Mouse (Mus musculus) yolk sac, embryonic 10.5 days (tissue): ENCODE measurements around the gene Macf1.
A peak's percentile ranks its signal among the peaks of the same experiment; 100 is the strongest.

Source experiments
- DNase-seq: peaks from one replicate; pipeline ENCODE4 v3.0.0-alpha.2; 2017; ENCODE audit warnings: low spot score

The Macf1 gene

GRCm38 (mm10) chr4:123438414-123438813, 245.7 kb downstream of the Macf1 start:
- no peak for DNase-seq

GRCm38 (mm10) chr4:123433171-123433570, 251.0 kb downstream of the Macf1 start:
- no peak for DNase-seq

- DNase-seq, result no peak
Measured at GRCm38 (mm10) chr4:123431936-123432335, 252.2 kb downstream of the Macf1 start.

- DNase-seq, result no peak
Measured at GRCm38 (mm10) chr4:123427900-123428684, 256.1 kb downstream of the Macf1 start.

- DNase-seq, result no peak
Measured at GRCm38 (mm10) chr4:123427271-123427899, 256.8 kb downstream of the Macf1 start.

- DNase-seq, result no peak
Measured at GRCm38 (mm10) chr4:123426429-123427080, 257.6 kb downstream of the Macf1 start.

GRCm38 (mm10) chr4:123425672-123426272, 258.4 kb downstream of the Macf1 start:
- DNase-seq, result no peak

- DNase-seq, result no peak
Measured at GRCm38 (mm10) chr4:123424050-123424449, 260.1 kb downstream of the Macf1 start.

- no peak for DNase-seq
Measured at GRCm38 (mm10) chr4:123422828-123423227, 261.3 kb downstream of the Macf1 start.

- no peak for DNase-seq
Measured at GRCm38 (mm10) chr4:123418032-123418431, 266.1 kb downstream of the Macf1 start.

GRCm38 (mm10) chr4:123417478-123417877, 266.7 kb downstream of the Macf1 start:
- no peak for DNase-seq

- no peak for DNase-seq
Measured at GRCm38 (mm10) chr4:123416829-123417228, 267.3 kb downstream of the Macf1 start.

- no peak for DNase-seq
Measured at GRCm38 (mm10) chr4:123415566-123415965, 268.6 kb downstream of the Macf1 start.

GRCm38 (mm10) chr4:123413876-123414275, 270.3 kb downstream of the Macf1 start:
- no peak for DNase-seq

GRCm38 (mm10) chr4:123412981-123413380, 271.2 kb downstream of the Macf1 start:
- DNase-seq, result no peak

- DNase-seq, result no peak
Measured at GRCm38 (mm10) chr4:123412528-123412878, 271.7 kb downstream of the Macf1 start.

GRCm38 (mm10) chr4:123411732-123412527, 272.2 kb downstream of the Macf1 start:
- peak; percentile 96 for DNase-seq

GRCm38 (mm10) chr4:123411006-123411731, 273.0 kb downstream of the Macf1 start:
- DNase-seq, result no peak

- DNase-seq, result no peak
Measured at GRCm38 (mm10) chr4:123409752-123410151, 274.4 kb downstream of the Macf1 start.

- no peak for DNase-seq
Measured at GRCm38 (mm10) chr4:123409034-123409692, 275.0 kb downstream of the Macf1 start.

GRCm38 (mm10) chr4:123407792-123408191, 276.4 kb downstream of the Macf1 start:
- DNase-seq, result no peak
